Mouse (Mus musculus): ENCODE results near the gene Crim1. TPM values are rescaled to one million over a fixed set of nuclear protein-coding genes. Genes with fewer than 3 reads are reported as not detected.

Gene Crim1
- polyA plus RNA-seq, 1 experiment from 2014 or later: 4.4 TPM

- WGBS: 67% methylated on average over 7 of the region's 7 CpGs
- Histone ChIP-seq H3K27me3 (no peaks in the 10 kb centered on the region), H3K27ac (no peak overlapping the region), H3K4me1 (peaks cover 24% of the 10 kb centered on the region), H3K36me3 (no peaks in the 10 kb centered on the region), H3K4me3 (no peak overlapping the region), H3K4me2 (no peak overlapping the region), H3K9me3 (no peaks in the 10 kb centered on the region), H3K9ac (no peak overlapping the region)
- ATAC-seq (ENCODE audit: borderline replicate concordance, extremely low read depth, low FRiP score, low TSS enrichment): no peak
Observed at GRCm38 (mm10) chr17:78273875-78274274, 73.8 kb downstream of the Crim1 start.

- no peaks in the 10 kb centered on the region for H3K27me3 ChIP-seq
- H3K4me2 ChIP-seq: no peak overlapping the region
- ATAC-seq (ENCODE audit: borderline replicate concordance, extremely low read depth, low FRiP score, low TSS enrichment): no peak
- no peak overlapping the region for H3K9ac ChIP-seq
- peaks cover 24% of the 10 kb centered on the region for H3K4me1 ChIP-seq
- no peaks in the 10 kb centered on the region for H3K9me3 ChIP-seq
- 61% methylated on average over 7 of the region's 7 CpGs for WGBS
- H3K4me3 ChIP-seq: no peak overlapping the region
- H3K27ac ChIP-seq: no peak overlapping the region
- H3K36me3 ChIP-seq: no peaks in the 10 kb centered on the region
Observed at GRCm38 (mm10) chr17:78274609-78275506, 74.8 kb downstream of the Crim1 start.

- Histone ChIP-seq H3K4me2 (no peak overlapping the region), H3K4me1 (peaks cover 24% of the 10 kb centered on the region), H3K27ac (no peak overlapping the region), H3K9me3 (no peaks in the 10 kb centered on the region), H3K9ac (no peak overlapping the region), H3K36me3 (no peaks in the 10 kb centered on the region), H3K4me3 (no peak overlapping the region), H3K27me3 (no peaks in the 10 kb centered on the region)
- WGBS: 42% methylated on average over 4 of the region's 4 CpGs
- ATAC-seq (ENCODE audit: borderline replicate concordance, extremely low read depth, low FRiP score, low TSS enrichment): no peak
Observed at GRCm38 (mm10) chr17:78275507-78275813, 75.4 kb downstream of the Crim1 start.

GRCm38 (mm10) chr17:78279191-78279590 is 79.1 kb downstream of the Crim1 start:
- no peaks in the 10 kb centered on the region for H3K36me3 ChIP-seq
- H3K27me3 ChIP-seq: peaks cover 3% of the 10 kb centered on the region; the same call in 1 of the 2 replicates
- no peak overlapping the region for H3K27ac ChIP-seq
- ATAC-seq (ENCODE audit: borderline replicate concordance, extremely low read depth, low FRiP score, low TSS enrichment): no peak
- H3K4me3 ChIP-seq: no peak overlapping the region
- H3K9me3 ChIP-seq: no peaks in the 10 kb centered on the region
- 89% methylated on average over 12 of the region's 12 CpGs for WGBS
- no peak overlapping the region for H3K9ac ChIP-seq
- no peak overlapping the region for H3K4me2 ChIP-seq
- peaks cover 9% of the 10 kb centered on the region; the same call in 1 of the 2 replicates for H3K4me1 ChIP-seq

- no peak overlapping the region for H3K4me2 ChIP-seq
- no peak for ATAC-seq (ENCODE audit: borderline replicate concordance, extremely low read depth, low FRiP score, low TSS enrichment)
- 0 out of 2 replicates have a peak, but pooled peaks cover 8% of the 10 kb centered on the region for H3K4me1 ChIP-seq
- no peaks in the 10 kb centered on the region for H3K9me3 ChIP-seq
- H3K27ac ChIP-seq: no peak overlapping the region
- H3K4me3 ChIP-seq: no peak overlapping the region
- no peaks in the 10 kb centered on the region for H3K36me3 ChIP-seq
- WGBS: 57% methylated on average over 18 of the region's 18 CpGs
- no peak overlapping the region for H3K9ac ChIP-seq
- peaks cover 9% of the 10 kb centered on the region for H3K27me3 ChIP-seq
Observed at GRCm38 (mm10) chr17:78280991-78281712, 81.1 kb downstream of the Crim1 start.

GRCm38 (mm10) chr17:78283271-78283992 is 83.4 kb downstream of the Crim1 start:
- Histone ChIP-seq H3K4me2 (no peak overlapping the region), H3K27ac (no peak overlapping the region), H3K36me3 (no peaks in the 10 kb centered on the region), H3K9me3 (no peaks in the 10 kb centered on the region), H3K9ac (no peak overlapping the region), H3K27me3 (peaks cover 17% of the 10 kb centered on the region), H3K4me1 (peaks cover 17% of the 10 kb centered on the region), H3K4me3 (no peak overlapping the region)
- no peak for ATAC-seq (ENCODE audit: borderline replicate concordance, extremely low read depth, low FRiP score, low TSS enrichment)
- 73% methylated on average over 11 of the region's 11 CpGs for WGBS

- 76% methylated on average over 13 of the region's 13 CpGs for WGBS
- Histone ChIP-seq H3K9me3 (no peaks in the 10 kb centered on the region), H3K4me2 (no peak overlapping the region), H3K36me3 (no peaks in the 10 kb centered on the region), H3K4me1 (peaks cover 17% of the 10 kb centered on the region), H3K27ac (no peak overlapping the region), H3K4me3 (no peak overlapping the region), H3K9ac (no peak overlapping the region), H3K27me3 (peaks cover 20% of the 10 kb centered on the region)
- ATAC-seq (ENCODE audit: borderline replicate concordance, extremely low read depth, low FRiP score, low TSS enrichment): no peak
Observed at GRCm38 (mm10) chr17:78286021-78286420, 86.0 kb downstream of the Crim1 start.

- peaks cover 20% of the 10 kb centered on the region for H3K27me3 ChIP-seq
- no peaks in the 10 kb centered on the region for H3K36me3 ChIP-seq
- no peak overlapping the region for H3K4me2 ChIP-seq
- no peak overlapping the region for H3K9ac ChIP-seq
- peaks cover 14% of the 10 kb centered on the region for H3K4me1 ChIP-seq
- ATAC-seq (ENCODE audit: borderline replicate concordance, extremely low read depth, low FRiP score, low TSS enrichment): no peak
- H3K9me3 ChIP-seq: no peaks in the 10 kb centered on the region
- H3K27ac ChIP-seq: no peak overlapping the region
- H3K4me3 ChIP-seq: no peak overlapping the region
- WGBS: 41% methylated on average over 2 of the region's 2 CpGs
Observed at GRCm38 (mm10) chr17:78287391-78287790, 87.3 kb downstream of the Crim1 start.

- peaks cover 14% of the 10 kb centered on the region for H3K4me1 ChIP-seq
- no peak overlapping the region for H3K9ac ChIP-seq
- H3K4me2 ChIP-seq: no peak overlapping the region
- H3K4me3 ChIP-seq: no peak overlapping the region
- no peaks in the 10 kb centered on the region for H3K9me3 ChIP-seq
- no peak overlapping the region for H3K27ac ChIP-seq
- H3K27me3 ChIP-seq: peaks cover 16% of the 10 kb centered on the region
- no peaks in the 10 kb centered on the region for H3K36me3 ChIP-seq
- WGBS: 84% methylated on average over 6 of the region's 6 CpGs
- ATAC-seq (ENCODE audit: borderline replicate concordance, extremely low read depth, low FRiP score, low TSS enrichment): no peak
Observed at GRCm38 (mm10) chr17:78290153-78290876, 90.3 kb downstream of the Crim1 start.

GRCm38 (mm10) chr17:78291030-78291429 is 91.0 kb downstream of the Crim1 start:
- 94% methylated on average over 5 of the region's 5 CpGs for WGBS
- no peak overlapping the region for H3K4me3 ChIP-seq
- no peaks in the 10 kb centered on the region for H3K36me3 ChIP-seq
- no peak for ATAC-seq (ENCODE audit: borderline replicate concordance, extremely low read depth, low FRiP score, low TSS enrichment)
- H3K27ac ChIP-seq: no peak overlapping the region
- no peaks in the 10 kb centered on the region for H3K9me3 ChIP-seq
- no peak overlapping the region for H3K9ac ChIP-seq
- no peak overlapping the region for H3K4me2 ChIP-seq
- peaks cover 11% of the 10 kb centered on the region for H3K4me1 ChIP-seq
- peaks cover 17% of the 10 kb centered on the region; the same call in 1 of the 2 replicates for H3K27me3 ChIP-seq

GRCm38 (mm10) chr17:78292301-78292700 is 92.3 kb downstream of the Crim1 start:
- H3K4me3 ChIP-seq: no peak overlapping the region
- no peaks in the 10 kb centered on the region for H3K9me3 ChIP-seq
- no peak overlapping the region for H3K4me2 ChIP-seq
- 72% methylated on average over 7 of the region's 7 CpGs for WGBS
- H3K27ac ChIP-seq: no peak overlapping the region
- no peaks in the 10 kb centered on the region for H3K36me3 ChIP-seq
- no peak for ATAC-seq (ENCODE audit: borderline replicate concordance, extremely low read depth, low FRiP score, low TSS enrichment)
- peaks cover 15% of the 10 kb centered on the region; the same call in 1 of the 2 replicates for H3K27me3 ChIP-seq
- H3K4me1 ChIP-seq: no peaks in the 10 kb centered on the region
- no peak overlapping the region for H3K9ac ChIP-seq
